Mouse (Mus musculus): ENCODE measurements around the gene Cela3b.
"Not testable (repeated sequence)": the region's sequence is repeated elsewhere in the genome, so short reads cannot be mapped to it uniquely, and the experiment has no call there.

Cela3b gene

GRCm38 (mm10) chr4:137412185-137412709 lies 18.1 kb downstream of the Cela3b start:
- not testable (repeated sequence) for DNase-seq

- DNase-seq = no peak
These were observed 20.6 kb downstream of the Cela3b start, which contains the start of gene Cela3a for GRCm38 (mm10) chr4:137409691-137410090. Gene Cela3a, minus strand, starts transcription at chr4:137409791.

GRCm38 (mm10) chr4:137405571-137405970 lies 24.8 kb downstream of the Cela3b start:
- DNase-seq = no peak

- DNase-seq = peak; percentile 47
These were observed 33.5 kb downstream of the Cela3b start for GRCm38 (mm10) chr4:137396641-137397525.

GRCm38 (mm10) chr4:137393378-137394135 lies 36.8 kb downstream of the Cela3b start:
- no peak for DNase-seq

GRCm38 (mm10) chr4:137392874-137393273 lies 37.5 kb downstream of the Cela3b start:
- no peak for DNase-seq

GRCm38 (mm10) chr4:137391287-137391686 lies 39.1 kb downstream of the Cela3b start:
- DNase-seq = no peak

GRCm38 (mm10) chr4:137390196-137390595 lies 40.1 kb downstream of the Cela3b start:
- DNase-seq = peak; percentile 33

GRCm38 (mm10) chr4:137388983-137389382 lies 41.4 kb downstream of the Cela3b start:
- DNase-seq = no peak

- peak; percentile 75 for DNase-seq
These were observed 42.1 kb downstream of the Cela3b start for GRCm38 (mm10) chr4:137388059-137388794.

GRCm38 (mm10) chr4:137387482-137388058 lies 42.8 kb downstream of the Cela3b start:
- DNase-seq = no peak

GRCm38 (mm10) chr4:137380702-137381605 lies 49.4 kb downstream of the Cela3b start:
- DNase-seq = no peak

- no peak for DNase-seq
These were observed 50.6 kb downstream of the Cela3b start for GRCm38 (mm10) chr4:137379713-137380255.

GRCm38 (mm10) chr4:137379085-137379484 lies 51.3 kb downstream of the Cela3b start:
- DNase-seq = no peak

GRCm38 (mm10) chr4:137377526-137378304 lies 52.6 kb downstream of the Cela3b start:
- no peak for DNase-seq

- DNase-seq = no peak
These were observed 53.6 kb downstream of the Cela3b start for GRCm38 (mm10) chr4:137376778-137377177.

- no peak for DNase-seq
These were observed 54.7 kb downstream of the Cela3b start for GRCm38 (mm10) chr4:137375314-137376278.

GRCm38 (mm10) chr4:137373711-137374110 lies 56.6 kb downstream of the Cela3b start:
- no peak for DNase-seq
